Mouse (Mus musculus): Measurements from ENCODE around the gene Map4k1.

- no peak for TF ChIP-seq CTCF (IDR thresholded peaks at IDR 0.05; ENCODE audit: control insufficient read depth, insufficient read depth, insufficient read length)
- no peak for TF ChIP-seq USF1 (IDR thresholded peaks at IDR 0.05; ENCODE audit: low read depth)
- no peak for TF ChIP-seq MYOD1 (IDR thresholded peaks at IDR 0.05; ENCODE audit: control insufficient read depth, insufficient read length, low read depth)
- TF ChIP-seq MAX (IDR thresholded peaks at IDR 0.05): no peak
- no peak for TF ChIP-seq MYOG (IDR thresholded peaks at IDR 0.05; ENCODE audit: control insufficient read depth, extremely low read depth, insufficient read length)
Observed at GRCm38 (mm10) chr7:28991616-28992015, 9.8 kb downstream of the Map4k1 start.
